Mouse (Mus musculus) brain, adult 2 months (tissue): ENCODE results near the gene Smim12.
A peak's percentile ranks its signal among the peaks of the same experiment; 100 is the strongest.

ENCODE experiments used
- DNase-seq: peaks from one replicate; pipeline ENCODE4 v3.0.0; 2011; ENCODE audit warnings: low read depth, low spot score

Gene Smim12

DNA sequence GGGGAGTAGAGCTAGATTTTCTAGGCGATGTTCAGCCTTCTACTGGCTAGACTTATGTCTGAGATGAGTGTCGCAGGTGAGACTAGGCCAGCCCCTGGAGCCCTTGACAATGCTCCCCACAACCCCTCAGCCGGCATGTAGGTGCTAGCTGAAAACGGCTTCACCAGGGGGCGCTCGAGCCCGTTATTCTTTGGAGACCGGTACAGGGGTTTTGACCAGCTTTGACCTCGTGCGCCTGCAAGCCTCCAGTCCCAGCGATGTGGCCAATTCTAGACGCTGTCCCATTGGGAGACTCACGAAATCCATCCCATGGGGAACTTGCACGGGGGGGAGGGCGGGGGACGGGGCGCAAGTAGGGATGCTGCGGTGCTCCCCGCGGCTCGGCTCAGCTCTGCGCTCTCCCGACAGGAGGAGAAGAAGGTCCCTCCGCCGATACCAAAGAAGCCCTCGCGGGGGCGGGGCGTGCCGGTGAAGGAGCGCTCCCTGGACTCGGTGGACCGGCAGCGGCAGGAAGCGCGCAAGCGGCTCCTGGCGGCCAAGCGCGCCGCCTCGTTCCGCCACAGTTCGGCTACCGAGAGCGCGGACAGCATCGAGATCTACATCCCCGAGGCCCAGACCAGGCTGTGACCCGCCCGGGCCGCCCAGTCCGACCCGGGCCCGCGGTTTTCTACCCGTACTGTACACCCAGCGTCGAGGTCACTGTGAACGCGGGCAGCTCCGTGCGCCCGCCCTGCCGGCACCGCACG lies 7.7 kb upstream of the Smim12 start:
- DNase-seq: peak; percentile 91

DNA sequence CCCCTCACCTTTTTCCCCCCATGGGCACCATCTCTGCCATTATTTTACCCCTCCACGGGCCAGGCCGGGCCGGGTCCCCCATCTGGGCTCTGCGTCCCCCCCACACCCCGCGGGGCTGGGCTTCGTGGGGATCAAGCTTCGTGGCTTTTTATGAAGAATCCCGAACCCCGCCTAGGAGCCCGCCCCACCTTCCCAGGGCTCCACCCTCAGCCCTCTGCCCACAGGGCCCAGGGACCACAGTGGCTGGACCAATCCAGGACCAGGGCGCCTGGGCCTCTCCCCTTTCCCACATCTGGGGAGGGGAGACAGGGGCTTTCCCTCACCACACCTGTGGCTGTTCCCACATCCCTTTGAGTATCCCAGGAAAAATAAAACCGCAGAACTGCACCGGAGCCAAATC lies 7.0 kb upstream of the Smim12 start:
- no peak for DNase-seq

- peak; percentile 70 for DNase-seq
These were observed 6.3 kb upstream of the Smim12 start for GRCm38 (mm10) chr4:127237271-127237670.

GRCm38 (mm10) chr4:127242696-127243095 lies 888 bp upstream of the Smim12 start:
- DNase-seq: no peak

DNA sequence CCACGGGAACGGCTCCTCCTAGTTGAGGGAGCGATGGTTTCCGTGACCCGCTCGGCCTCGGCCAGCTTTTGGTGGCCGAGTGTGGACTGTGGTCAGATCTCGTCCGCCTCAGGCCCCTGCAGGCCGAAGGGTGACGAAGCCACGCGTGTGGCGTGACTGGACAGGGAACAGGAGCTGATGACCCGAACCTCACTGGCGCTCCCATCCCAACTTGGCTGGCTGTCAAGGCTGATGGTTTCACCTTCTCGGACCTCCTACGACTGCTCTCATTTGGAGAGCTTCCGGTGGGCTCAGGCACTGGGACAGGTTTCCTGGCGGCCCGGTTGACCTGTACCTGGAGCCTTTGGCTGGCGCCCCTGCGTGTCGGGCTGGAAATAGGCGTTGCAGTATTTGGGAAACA lies 369 bp downstream of the Smim12 start:
- peak; percentile 61 for DNase-seq

DNA sequence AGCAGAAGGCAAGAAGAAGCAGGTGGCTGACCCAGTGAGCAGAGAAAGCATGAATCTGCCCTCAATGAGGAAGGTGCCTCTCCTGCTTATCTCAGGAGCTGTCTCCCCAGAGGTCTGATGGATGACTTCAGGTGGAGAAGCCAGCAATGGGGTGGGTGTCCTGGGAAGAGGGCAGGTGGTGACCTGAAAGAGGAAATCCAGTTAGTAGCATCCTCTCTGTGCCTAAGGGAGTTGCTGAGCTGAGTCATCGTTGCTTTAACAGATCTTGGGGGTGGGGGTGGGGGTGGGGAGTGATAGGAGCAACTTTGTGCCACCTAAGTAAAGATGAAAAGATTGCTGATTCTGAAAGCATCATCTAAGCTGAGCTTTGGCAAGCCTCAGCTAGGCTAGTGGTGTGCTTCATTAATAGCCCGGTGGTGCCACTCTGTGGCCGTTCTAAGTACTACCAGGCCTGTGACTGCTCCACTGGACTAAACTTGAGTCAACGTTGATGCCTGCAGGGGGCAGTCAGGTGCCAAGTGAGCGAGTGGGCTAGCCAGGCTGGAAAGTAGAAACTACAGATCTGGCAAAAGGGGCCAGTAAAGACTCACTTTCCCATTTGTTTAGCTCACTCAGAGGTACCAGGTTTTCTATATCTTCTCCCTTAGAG lies 6.2 kb downstream of the Smim12 start:
- DNase-seq: peak; percentile 96

DNA sequence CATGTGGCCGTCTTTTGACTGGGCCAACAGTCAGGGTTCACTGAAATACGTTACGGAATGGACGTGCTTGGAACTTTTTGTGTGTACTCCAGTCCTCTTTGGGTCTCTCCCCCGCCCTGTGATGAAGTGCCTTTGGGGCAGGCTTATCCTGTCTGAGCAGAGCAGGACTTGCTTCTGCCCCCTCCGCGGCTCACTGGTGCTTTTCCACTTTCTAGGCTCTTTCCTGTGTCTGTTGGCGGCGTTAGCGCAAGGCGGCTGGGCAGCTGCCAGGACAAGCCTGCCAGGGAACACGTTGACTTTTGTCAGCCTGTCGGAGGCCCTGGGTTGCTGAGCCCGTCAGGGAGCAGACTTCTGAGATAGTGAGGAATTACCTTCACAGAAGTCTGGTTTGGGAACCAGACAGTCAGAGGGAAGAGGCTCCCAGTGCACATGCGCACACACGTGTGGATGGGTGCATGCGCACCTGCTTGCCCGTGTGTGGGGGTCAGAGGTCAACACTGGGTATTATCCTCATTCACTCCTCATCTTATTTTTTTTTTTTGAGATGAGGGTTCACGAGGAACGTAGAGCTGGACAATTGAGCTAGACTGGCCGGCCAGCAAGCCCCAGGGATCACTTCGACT lies 8.5 kb downstream of the Smim12 start:
- peak; percentile 78 for DNase-seq

- no peak for DNase-seq
These were observed 13.2 kb downstream of the Smim12 start for GRCm38 (mm10) chr4:127256739-127257138.

DNA sequence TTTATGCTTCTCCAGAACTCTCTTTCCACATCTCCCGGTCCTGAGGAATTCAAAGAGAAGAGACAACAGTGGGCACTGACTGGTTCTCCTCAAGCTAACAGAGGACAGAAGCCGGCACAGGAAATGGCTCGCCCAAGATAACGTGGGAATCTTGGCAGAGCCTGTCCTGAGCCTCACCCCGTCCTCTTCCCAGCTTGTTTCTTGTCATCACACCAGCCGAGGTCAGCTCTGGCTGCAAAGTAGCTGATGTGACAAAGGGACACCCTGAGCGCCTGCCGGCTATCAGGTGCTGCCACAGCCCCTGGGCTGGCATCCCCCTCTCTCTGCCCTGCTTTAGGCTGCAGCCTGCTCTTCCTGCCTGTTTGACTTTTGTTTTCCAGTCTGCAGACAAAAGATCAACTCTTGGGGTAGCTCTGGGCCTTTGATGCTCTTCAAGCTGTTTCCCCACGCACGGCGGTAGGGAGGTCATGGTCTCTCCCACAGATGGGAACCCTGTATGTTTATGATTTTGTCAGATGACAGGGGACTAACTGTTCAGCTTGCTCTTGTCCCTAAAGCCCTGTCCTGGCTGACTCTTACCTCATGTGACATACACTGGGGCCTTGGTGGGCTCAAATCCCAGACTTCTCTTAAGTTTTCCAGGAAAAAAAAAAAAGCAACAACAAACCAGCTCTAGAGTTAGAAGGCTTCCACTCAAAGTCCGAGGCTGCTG lies 14.8 kb downstream of the Smim12 start:
- DNase-seq: no peak

DNA sequence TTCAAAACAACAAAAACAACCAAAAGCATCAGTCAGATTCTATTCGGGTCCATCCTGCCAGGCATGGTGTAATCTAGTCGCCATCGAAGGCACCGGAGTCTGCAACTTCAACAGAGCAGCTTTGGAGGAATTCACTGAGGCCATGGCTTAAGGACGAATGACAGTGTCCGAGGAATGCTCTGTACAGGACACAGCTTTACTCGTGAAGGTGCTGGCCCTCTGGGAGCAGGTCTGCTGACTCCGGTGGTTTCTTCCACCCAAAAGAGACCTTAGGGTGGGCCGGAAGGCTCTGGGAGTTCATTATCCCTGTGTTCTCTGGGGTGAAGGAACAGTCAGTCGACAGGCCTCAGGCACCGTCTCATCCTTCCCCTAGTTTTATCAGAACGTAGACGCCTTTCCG lies 18.0 kb downstream of the Smim12 start:
- DNase-seq: no peak

DNA sequence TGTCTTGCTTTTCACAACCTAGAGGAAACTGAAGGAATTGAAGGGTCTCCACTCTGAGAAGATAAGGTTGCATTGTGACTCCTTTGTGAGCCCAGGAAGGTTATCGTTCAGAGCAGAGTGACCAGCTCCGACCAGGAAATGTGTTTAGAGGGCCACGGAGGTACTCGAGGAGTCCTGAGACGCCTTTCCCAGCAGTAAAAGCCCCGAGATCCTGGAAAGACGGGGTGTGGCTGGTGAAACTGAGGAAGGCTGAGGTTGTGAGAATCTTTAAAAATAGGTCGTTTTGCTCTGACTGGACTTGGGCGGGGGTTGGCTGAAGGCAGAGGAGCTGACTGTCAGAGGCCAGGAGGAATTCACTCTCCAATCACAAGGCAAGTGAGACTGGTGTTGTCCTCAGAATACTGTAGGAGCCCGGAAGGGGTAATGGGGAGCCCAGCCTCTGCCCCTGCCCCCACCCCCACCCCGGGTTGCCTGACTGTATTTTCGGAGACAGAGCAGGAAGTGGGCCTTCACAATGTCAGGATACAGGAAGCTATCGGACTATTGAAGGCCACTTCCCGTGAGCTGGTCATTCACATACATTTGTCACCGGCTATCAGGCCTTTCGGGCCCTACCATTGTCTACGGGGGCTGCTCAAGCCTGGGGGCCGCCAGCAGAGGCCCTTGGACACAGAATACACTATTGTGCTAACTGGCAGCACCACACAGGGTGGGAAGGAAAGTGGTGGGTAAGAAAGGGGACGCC lies 20.0 kb downstream of the Smim12 start:
- DNase-seq: no peak

- no peak for DNase-seq
These were observed 20.6 kb downstream of the Smim12 start for GRCm38 (mm10) chr4:127264183-127264554.

- DNase-seq: no peak
These were observed 34.9 kb downstream of the Smim12 start for GRCm38 (mm10) chr4:127278451-127279001.

DNA sequence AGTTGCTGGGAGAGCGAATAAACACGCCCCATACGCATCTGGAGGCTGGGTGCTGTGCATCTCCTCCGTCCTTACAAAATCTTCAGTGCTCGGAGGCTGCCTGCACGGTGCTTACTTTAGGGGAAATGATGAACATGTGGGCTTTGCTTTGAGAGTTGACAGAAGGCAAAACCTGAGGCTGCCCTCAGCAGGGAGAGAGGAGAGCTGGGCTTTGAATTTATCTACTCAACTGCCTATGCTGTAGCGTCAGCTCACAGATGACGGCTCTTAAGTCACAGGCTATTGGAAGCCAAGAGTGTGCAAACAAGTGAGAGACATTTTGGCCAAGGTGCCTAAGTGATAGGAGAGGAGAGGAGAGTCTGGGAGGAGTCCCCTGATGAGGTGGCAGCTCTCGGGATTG lies 35.7 kb downstream of the Smim12 start:
- DNase-seq: no peak

- DNase-seq: no peak
These were observed 43.3 kb downstream of the Smim12 start for GRCm38 (mm10) chr4:127286907-127287306.

- no peak for DNase-seq
These were observed 45.5 kb downstream of the Smim12 start for GRCm38 (mm10) chr4:127289039-127289548.

- DNase-seq: no peak
These were observed 49.0 kb downstream of the Smim12 start for GRCm38 (mm10) chr4:127292631-127293030.
